Mouse (Mus musculus) monocyte, adult 5-6 weeks (primary cell): ENCODE measurements around the gene Gnb1l. TPM values are rescaled to one million over a fixed set of nuclear protein-coding genes. Genes with fewer than 3 reads are reported as not detected.

Experiments used
- ATAC-seq: fragments of 153-309, 156-312 bp; replicated peaks from 2 replicates; pipeline ENCODE4 v1.8.0; 2017; ENCODE audit warnings: mild to moderate bottlenecking; ENCODE audit not compliant: low TSS enrichment, insufficient number of reproducible peaks, severe bottlenecking, poor library complexity, low FRiP score
- total RNA-seq: library from RNA; stranded (forward); fragments of 200-1000, 200-491, 200-594 nt; gene quantifications from 3 replicates; pipeline ENCODE4 v1.2.3, GENCODE M21; 2017

The Gnb1l gene
- total RNA-seq, 1 experiment from 2014 or later: 1.2 TPM

GRCm38 (mm10) chr16:18598006-18598405 is 99.5 kb downstream of the Gnb1l start:
- ATAC-seq: no peak

- ATAC-seq: no peak
Observed at GRCm38 (mm10) chr16:18601447-18601846, 102.9 kb downstream of the Gnb1l start.

DNA sequence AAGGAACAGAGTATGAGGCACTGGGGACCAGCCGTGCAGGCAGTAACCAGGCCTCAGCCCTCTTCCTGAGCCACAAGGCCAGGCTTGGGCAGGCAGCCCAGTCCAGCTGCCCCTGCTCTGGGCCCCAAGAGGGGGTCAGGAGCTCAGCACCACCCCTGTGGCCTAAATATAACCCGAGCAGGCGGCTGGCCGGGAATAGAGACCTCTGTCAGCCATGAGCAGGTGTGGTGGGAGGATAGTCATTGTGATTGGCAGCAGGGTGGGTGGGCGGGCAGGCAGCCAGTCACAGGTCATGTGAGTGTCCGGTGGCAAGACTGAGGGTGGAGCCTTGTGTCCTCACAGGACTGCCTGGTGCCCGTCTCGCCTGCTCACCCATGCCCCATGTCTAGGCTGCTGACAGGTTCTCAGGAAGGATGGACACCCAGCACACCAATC is 105.8 kb downstream of the Gnb1l start:
- ATAC-seq: no peak

- ATAC-seq: no peak
Observed at GRCm38 (mm10) chr16:18605705-18606104, 107.2 kb downstream of the Gnb1l start.

- no peak for ATAC-seq
Observed at GRCm38 (mm10) chr16:18608226-18608625, 109.7 kb downstream of the Gnb1l start.

- ATAC-seq: no peak
Observed at GRCm38 (mm10) chr16:18609099-18609498, 110.6 kb downstream of the Gnb1l start.

- no peak for ATAC-seq
Observed at GRCm38 (mm10) chr16:18611752-18612151, 113.2 kb downstream of the Gnb1l start.

DNA sequence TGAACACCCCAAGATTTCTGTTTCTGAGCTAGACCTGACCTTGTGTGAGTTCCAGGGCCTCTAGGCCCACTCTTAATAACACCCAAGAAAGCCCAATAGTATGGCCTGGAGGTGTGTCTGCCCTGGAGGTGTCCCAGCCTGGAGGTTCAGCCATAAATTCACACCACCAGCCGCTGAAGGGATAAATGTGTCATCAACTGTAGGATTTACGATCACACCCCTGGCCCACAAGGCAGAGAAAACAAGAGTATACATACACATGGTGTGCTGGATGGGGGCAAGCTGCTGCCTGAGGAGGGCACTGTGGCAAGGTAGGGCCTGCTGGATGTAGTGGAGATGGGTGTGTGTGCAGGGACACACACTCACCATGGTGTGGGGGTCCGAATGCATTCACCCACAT is 114.8 kb downstream of the Gnb1l start:
- ATAC-seq: no peak

Other genes with a start within 250 kb of the Gnb1l start
- gene Ranbp1, start 250.0 kb upstream of the Gnb1l start, total RNA-seq: 90.8 to 134 TPM (median 92.1 TPM) in 3 replicates
- gene Gm49776, start 240.4 kb upstream of the Gnb1l start, total RNA-seq: 4.2 TPM in 1 of 3 replicates, not detected in the others
- 33.6 to 45.3 TPM (median 37.4 TPM) in 3 replicates for gene Dgcr8, start 209.5 kb upstream of the Gnb1l start, total RNA-seq
- 15.3 to 37.3 TPM (median 31.7 TPM) in 3 replicates for gene Tango2, start 150.6 kb upstream of the Gnb1l start, total RNA-seq
- gene Arvcf, start 150.5 kb upstream of the Gnb1l start, total RNA-seq: 1.4 to 2.2 TPM (median 1.7 TPM) in 3 replicates
- gene Txnrd2, start 72.3 kb upstream of the Gnb1l start, total RNA-seq: 9.3 to 21.9 TPM (median 18.1 TPM) in 3 replicates
- 11.3 to 19.0 TPM (median 15.8 TPM) in 3 replicates for gene Comt, start 71.9 kb upstream of the Gnb1l start, total RNA-seq
- gene Rtl10, start 188 bp downstream of the Gnb1l start, total RNA-seq: 2.0 TPM in 1 of 3 replicates, not detected in the others
- gene Tbx1, start 92.0 kb downstream of the Gnb1l start, total RNA-seq: not detected in 3 replicates
- 2.5 to 12.9 TPM in 2 of 3 replicates, not detected in the other for gene Gp1bb, start 123.7 kb downstream of the Gnb1l start, total RNA-seq
- gene Gm49601, start 127.7 kb downstream of the Gnb1l start, total RNA-seq: 1.0 to 7.6 TPM in 2 of 3 replicates, not detected in the other
- gene Sept5, start 131.2 kb downstream of the Gnb1l start, total RNA-seq: 1.5 to 6.3 TPM (median 4.2 TPM) in 3 replicates